Mouse (Mus musculus) spleen, adult 18-20 months (tissue): ENCODE measurements around the gene Hoxa10.
A peak's percentile ranks its signal among the peaks of the same experiment; 100 is the strongest.

ENCODE experiments used
- DNase-seq, 2 experiments: peaks; one replicate each; pipeline ENCODE4 v3.0.0; 2022; ENCODE audit warnings: mixed read lengths in 2 of 2

Gene Hoxa10

DNA sequence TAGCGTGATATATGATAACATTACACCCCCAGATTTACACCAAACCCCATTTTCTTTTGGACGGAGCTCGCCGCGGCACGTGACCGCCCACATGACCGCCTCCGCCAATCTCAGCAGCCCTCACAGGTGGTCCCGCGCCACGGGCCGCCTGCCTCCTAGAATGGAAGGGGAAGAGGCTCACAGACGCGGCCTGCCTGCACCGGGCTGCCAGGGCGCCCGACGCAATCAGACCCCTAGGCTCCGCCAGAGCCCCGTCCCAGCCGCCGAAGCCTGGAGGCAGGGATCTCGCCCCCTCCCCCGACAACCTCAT is 23.2 kb downstream of the Hoxa10 start:
- no peak for DNase-seq

DNA sequence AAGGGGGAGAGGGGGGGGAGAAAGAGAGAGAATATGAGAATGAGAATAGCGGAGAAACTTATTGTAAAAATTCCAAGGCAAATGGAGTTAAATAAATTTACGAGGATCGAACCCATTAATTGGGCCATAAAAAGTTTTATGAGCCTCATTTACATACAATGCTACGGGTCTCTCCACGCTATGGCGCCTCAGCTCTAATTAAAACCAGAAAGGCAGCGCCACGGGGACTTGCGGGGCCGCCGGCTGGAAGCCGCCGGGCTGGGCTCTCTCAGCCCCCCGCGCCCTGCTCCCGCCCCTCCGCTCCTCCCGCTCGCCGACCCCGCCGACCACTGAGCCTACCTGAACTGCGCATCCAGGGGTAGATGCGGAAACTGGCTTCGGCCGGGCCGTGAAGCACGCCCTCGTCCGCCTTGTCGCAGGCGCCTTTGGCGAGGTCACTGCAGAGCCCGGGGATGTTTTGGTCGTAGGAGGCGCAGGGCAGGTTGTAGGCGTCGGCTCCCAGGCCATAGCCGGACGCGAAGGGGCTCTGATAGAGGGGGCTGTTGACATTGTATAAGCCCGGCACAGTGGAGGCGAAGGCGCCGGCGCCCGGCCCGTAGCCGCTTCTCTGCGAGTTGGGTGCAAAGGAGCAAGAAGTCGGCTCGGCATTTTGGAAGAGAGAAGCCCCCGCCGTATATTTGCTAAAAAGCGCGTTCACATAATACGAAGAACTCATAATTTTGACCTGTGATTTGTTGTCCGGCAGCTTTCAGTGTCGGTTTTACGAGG is 23.8 kb downstream of the Hoxa10 start:
- DNase-seq: no peak

DNA sequence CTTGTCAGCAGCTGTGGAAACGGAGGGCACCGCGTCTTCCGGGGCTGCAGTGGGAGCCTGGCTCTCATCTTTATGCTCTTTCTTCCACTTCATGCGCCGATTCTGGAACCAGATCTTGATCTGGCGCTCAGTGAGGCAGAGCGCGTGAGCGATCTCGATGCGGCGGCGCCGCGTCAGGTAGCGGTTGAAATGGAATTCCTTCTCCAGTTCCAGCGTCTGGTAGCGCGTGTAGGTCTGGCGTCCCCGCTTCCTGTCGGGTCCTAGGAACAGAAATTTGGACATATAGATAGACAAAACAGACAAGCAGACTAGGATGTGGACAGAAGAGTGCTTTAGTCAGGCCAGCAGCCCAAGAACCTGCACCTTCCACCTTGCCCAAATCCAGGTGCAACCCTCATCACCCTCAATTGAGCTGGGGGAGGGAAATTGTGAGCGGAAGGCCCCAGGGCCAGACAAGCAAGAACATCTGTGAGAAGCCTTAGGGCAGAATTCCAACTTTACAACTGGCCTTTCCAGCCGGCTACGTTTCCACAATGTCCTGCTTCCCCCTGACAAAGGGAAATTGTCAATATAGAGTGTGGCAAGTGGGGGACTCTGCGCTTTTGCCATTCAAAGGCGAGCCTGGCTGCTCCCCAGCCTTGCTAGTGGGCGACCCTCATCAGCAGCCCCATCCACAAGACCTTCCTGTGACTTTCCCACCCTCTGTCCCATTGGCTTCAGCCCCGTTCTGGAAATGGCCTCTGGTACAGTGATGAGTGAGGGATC is 24.7 kb downstream of the Hoxa10 start:
- no peak for DNase-seq

DNA sequence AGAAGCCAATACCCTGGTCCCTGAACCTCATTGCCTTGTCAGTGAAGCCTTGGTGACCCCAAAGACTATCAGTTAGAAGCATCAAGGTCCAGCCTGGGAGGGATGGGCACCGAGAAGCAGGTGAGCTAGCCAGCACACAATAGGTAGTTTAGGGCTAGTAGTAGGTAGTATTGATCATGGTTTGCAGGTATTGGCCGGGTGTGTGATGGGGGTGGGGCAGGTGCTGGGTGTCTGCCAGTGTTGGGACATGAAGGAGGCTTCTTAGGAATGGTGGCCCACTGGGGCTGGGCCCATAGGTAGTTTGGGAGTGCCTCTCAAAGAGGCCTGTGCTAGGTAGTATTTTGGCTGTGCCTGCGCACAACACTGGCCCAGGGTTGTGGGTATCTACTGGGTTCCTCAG is 25.6 kb downstream of the Hoxa10 start:
- no peak for DNase-seq

DNA sequence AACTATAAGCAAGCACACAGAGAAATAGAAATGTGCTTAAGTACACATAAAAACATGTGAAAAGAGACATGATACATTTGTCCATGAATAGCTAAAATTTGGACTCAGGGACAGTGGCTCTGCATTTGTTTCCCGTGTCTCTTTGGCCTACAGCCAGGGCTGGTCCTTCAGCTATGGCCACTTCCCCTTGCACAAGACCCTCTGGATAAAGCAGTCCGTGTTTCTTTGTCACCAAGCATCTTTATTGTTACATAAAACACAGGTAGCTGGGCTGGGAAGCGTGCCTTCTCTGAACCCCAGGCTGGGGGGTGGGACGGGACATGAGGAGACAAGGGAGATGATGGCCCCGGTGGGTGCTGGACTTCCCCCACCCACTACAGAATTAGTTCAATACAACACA is 26.4 kb downstream of the Hoxa10 start:
- DNase-seq: no peak

DNA sequence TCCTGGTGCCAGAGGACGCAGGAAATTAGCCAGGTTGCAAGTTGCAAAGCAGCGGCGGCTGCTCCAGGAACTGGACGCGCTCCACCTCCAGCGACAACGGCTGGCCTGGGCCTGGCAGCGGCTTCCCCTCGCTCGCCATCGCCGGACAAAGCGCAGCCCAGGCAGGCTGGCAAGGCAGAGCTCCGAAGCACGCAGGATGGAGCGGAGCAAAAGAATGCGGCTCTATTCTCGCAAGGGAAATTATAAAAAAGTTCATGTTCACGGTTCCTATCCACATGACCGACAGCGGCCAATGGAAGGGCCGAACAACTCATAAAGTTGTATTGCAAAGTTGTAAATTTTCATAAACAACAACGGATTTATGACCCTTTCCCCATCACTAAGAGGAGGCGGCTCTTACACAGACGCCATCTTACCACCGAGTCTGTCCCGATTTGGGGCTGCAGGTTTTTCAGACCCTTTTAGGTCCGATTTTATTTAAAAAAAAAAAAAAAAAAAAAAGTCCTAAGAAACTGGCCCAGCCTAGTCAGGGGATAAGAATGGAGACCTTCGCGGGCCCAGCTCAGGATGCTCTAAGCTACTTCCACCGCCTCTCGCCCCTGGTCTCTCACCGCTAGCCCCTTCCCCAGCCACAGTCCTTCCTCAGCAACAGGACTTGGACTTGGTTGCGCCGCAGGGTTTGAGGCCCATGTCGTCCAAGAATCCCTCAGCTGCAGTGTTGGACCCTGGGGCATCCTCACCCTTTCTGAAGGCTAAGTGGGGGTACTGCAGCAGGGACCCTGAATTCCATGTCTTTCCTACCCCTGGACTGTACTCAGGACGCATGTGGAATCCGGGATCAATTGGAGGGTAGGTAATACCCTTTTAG is 27.3 kb downstream of the Hoxa10 start, which contains the start of the genes Hoxa3 and Gm28308:
TSS of gene Hoxa3 (minus strand) at position 218 of the 868 bp plus-strand sequence.
TSS of gene Gm28308 (minus strand) at position 221 of the 868 bp plus-strand sequence.
- DNase-seq: peak in 1 of 2 experiments; percentile 28

DNA sequence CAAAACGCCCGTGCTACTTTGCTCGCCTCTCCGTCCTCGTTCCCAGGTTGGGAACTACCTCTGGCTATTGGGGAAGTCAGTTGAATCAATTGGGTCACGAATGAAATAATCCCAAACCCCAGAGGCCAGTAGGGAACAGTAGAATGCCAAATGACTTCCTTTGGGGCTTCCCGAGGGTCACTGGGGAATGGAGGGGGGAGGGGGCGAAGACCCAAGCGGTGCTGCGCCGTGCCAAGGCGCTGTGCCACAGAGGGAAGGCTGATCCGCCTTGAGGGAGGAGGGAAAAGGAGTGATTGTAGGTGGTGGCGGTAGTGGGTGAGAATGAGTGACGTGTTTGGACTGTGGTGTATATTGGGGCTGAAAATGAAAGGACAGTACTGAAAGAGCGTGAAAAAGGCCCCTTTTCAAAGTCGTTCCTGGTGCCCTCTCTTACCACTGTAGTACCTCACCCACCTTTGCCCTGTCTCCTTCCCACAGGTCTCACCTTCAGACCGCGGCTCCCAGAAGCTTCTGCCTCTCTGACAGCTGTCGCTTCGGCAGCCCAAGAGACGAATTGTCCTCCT is 28.0 kb downstream of the Hoxa10 start:
- no peak for DNase-seq

DNA sequence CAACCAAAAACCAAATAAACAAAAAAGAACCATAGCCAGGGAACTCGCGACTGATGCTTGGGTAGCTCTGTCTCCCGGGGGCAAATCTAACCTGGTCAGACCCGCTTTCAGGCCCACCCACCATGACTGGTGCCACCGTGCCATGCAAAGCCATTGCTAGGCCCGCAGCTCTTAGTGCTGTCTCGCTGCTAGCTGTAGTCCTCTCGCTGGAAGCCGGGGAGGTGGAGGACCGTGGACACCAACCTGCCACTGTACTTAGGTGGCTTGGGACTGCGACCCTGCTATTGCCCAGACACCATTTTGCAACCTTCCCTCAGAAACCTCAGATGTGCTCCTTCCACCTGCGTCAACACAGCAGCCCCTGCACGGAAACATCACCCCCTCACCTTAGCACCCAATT is 28.7 kb downstream of the Hoxa10 start:
- DNase-seq: peak in 1 of 2 experiments; percentile 24

DNA sequence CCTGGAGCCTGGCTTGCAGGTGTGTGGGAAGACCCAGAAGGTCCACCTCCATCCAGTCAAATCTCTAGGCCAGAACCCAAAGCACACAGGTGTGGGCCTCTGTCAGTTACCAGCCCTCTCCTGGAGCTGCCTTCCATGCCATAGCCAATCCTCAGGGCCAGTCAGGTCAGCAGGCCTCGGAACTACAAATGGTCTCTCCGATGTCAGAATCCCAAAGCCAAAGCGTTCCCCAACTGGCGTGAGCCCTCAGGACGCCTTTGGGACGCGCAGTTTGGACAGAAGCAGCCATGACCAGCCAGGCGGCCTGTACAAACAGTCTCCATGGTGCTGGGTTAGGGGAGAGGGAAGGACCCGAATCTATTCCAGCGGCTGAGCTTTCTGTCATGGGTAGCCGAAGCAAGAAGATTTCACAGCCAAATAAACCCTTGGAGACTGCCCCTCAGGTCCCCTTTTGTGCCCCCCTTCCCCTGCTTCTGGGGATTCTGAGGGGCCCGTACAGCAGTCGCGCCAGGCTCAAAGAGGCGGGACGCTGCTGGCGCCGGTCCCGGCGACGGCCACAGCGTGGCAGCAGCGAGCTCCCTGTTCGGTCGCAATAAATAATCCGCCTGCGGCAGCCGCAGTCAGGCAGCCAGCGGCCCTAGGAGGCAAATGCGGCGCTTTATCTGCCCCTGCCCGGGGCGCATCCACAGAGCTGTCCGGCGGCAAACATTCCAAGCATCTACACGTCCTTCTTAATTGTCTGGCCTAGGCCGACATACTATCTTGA is 29.3 kb downstream of the Hoxa10 start:
- peak; percentile 55 to 74 for DNase-seq

DNA sequence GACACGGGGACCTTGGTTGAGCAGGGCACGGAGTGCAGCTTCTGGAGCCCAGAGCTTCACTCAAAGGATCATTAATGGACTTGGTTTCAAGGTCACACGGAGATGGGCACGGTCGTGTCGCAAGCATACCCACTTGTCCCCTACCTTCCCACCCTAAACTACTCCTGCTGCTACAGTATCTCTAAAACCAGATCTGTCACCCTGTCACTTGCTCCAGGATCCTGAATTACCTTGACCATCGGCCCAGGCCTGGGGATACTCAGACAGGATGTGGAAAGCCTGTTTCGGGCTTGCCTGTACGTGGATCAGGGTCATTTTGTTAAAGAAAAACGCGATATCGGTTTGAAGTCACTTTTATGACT is 31.0 kb downstream of the Hoxa10 start:
- DNase-seq: no peak

DNA sequence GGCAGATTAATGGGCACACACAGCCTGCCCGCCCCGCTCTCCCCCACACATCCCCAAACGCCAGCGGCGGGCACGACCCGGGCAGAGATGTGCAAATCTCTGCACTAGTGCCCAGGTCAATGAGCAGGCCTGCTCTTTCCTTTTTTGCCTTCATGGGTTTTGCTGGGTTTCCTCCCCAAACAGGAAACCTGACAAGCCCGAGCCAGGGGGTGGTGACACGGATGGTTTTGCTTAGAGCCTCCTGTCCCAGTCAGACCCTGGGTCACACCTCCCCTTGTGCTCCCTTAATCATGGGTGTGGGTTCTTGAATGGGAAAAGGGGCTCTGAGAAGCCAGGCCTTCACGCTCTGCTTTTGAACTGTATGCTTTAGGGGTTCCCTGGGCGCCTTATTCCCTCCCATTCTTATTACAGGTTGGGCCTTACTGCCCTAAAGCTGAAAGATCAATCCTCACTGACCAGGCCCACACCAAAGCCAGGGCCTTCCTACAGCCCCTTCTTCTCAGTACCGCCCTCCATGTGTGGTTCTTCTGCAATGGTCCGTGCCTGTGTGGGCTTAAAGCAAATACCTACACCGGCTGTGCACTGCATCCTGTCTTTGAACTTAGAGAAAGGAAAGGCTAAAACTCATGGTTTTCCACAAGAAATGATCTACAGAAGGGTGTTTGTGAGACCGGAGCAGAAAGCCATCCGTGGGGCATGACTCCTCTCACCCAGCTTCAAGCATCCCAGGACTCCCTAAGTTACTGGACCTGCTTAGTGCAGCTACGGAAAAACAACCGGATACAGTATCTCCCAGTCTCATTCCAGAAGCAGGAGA is 31.6 kb downstream of the Hoxa10 start:
- no peak for DNase-seq

DNA sequence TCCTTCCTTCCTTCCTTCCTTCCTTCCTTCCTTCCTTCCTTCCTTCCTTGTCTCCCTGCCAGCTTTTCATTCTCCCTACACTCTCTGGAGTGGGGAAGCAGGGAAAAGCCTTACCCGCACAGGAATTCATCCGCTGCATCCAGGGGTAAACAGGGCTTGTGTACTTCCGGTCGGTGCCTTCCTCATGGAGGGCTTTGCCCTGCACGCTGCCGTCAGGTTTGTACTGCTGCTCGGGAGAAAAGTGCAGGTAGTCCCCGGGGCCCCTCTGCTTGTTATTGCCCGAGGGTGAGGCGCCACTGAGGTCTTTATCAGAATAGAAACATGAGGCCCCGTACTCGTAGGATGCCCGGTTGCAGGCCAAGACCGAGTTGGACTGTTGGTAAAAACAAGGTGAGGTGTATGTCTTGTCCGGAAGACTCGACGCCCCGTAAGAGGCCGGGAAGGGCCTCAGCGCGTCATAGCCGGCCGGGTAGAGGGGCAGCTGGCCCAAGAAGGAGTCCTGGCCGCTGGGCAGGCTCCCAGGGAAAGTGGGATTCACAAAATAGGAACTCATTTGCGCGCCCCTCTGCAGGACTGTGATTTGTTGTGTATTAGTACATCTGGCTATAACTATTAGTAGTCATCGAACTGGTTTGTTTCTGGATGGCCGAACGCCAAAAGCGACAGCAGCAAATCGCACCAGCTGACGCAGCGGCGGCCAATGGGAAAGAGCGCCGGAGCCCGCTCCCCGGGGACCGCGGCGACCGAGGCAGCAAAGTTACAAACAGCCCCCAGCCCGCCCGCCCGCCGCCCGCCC is 32.4 kb downstream of the Hoxa10 start, which contains the start of gene Hoxa6:
TSS of gene Hoxa6 (minus strand) at position 651 of the 796 bp plus-strand sequence.
- DNase-seq: no peak

DNA sequence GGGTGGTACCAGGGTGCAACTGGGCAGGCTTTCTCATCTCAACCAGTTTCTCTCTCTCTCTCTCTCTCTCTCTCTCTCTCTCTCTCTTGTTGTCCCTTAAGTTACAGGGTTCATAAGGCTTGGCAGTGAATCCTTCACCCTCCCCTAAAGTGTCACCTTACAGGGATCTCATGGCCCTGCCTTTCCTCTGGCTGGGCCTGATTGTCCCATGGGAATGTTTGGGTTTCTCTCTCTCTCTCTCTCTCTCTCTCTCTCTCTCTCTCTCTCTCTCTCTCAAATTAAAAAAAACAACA is 33.0 kb downstream of the Hoxa10 start:
- DNase-seq: no peak

DNA sequence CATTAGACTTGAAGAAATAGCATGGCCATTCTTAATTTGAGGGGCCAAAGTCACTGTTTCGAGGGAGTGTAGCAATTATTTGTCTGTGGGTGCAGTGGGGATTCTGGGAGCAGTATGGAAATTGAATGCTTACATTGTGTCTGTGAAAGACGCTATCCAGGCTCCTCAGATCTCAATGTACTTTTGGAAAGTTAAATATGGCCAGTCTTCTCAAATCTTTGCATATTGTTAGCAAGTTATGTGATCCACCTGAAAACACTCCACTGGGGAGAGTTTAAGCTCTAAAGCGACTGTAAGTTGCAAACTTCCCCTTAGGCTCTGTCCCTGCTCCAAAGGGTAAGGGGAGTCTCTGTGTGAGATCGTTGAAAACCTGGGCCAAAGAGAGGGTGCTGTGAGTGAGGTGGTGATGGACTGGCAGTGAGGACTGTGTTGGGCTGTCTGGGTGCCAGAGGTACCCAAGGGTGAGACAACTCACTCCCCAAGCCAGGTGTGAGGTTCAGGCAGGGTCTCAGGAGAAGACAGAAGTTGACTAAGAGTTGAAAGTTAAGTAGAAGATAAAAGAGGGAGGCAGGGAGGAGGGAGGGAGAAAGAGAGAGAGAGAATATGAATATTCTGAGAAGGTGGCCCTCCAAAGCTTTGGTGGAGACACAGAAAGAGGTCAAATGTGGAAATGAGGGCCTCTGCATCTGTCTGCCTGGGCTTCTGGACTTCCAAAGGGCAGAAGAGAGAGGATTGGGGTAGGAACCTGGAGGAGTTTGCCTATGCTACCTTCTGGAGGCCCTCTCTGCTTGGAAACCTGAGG is 33.6 kb downstream of the Hoxa10 start:
- DNase-seq: no peak

DNA sequence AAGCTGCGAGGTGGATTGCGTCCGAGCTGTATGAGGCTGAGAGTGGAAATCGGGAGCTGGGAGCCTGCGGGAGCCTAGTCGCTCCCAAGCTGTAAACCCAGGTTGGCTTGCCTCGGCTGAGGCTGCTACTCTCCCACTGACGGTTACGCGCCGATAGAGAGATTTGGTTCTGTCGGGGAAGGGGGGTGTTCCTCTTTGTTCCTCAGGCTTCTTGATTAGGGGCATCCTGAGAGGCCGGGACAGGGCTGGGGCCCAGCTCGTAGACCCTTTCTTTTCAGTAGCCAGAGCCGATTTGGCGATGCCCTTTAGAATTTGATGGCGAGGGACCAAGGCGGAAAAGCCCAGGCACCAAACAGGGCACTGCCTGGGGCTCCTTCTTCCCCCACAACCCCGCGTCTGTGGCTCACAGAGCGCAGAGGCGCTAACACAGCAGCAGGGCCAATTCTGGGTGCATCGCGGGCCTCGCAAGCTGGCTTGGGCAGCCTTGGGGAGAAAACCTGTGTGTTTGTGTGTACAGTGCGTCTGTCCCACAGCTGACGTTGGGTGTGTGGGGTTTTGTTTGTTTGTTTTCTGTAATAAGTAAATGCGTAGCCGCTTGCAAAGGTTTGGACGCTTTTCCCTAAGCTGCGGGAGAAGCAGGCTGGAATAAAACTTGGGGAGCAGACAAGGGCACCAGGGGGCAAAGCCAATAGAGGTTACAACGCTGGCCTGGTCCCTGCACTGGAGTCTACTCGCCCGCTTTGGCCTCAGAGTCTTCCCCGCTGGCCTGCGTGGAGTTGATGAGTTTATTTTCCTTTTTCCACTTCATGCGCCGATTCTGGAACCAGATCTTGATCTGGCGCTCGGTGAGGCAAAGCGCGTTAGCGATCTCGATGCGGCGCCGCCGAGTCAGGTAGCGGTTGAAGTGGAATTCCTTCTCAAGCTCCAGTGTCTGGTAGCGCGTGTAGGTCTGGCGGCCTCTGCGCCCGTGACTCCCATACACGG is 34.7 kb downstream of the Hoxa10 start:
- DNase-seq: no peak

DNA sequence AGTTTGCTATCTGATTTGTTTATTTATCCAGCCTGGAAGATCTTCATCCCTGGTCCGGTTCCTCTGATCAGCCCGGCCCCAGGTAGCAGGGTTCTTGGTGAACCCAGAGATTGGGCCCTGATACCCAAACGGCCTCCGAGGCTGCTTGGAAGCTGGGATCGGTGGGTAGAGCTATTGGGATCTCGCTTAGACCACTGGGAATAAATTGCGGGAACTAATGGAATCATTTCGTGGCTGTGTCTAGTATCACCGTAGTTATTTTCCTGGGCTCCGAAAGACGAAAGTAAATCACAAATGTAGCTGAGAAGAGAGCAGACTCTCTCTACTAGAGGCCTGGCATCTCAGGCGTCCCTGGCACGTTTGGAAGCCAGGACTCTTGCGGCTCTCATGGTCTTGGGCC is 35.4 kb downstream of the Hoxa10 start:
- DNase-seq: no peak

DNA sequence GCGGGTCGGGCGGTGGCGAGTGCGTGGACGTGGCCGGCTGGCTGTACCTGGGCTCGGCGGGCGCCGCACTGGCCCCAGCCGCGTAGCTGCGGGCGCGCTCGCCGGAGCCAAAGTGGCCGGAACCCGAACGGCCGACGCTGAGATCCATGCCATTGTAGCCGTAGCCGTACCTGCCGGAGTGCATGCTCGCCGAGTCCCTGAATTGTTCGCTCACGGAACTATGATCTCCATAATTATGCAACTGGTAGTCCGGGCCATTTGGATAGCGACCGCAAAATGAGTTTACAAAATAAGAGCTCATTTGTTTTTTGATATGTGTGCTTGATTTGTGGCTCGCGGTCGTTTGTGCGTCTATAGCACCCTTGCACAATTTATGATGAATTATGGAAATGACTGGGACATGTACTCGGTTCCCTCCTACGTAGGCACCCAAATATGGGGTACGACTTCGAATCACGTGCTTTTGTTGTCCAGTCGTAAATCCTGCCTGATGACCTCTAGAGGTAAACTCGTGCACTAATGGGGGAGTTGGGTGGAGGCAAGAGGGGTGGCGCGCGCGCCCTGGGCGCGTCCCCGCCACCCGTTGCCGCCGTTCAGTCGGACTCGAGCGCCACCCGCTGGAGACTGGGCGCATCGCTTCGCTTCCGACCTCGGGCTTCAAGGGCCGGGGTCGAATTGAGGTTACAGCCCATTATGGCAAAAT is 36.5 kb downstream of the Hoxa10 start, which contains the start of gene Hoxa5:
TSS of gene Hoxa5 (minus strand) at position 538 of the 703 bp plus-strand sequence.
- DNase-seq: no peak
